Mouse (Mus musculus) adrenal gland, adult 2 months (tissue): ENCODE measurements at regions not wholly inside any gene's neighbourhood (a gene's known extent, or its start where the extent isn't known, plus 50 kb on each side); places are given as distances from the start of the nearest gene placed in this dataset.

Experiments
- DNase-seq: peaks from one replicate; pipeline ENCODE4 v3.0.0; 2021

DNA sequence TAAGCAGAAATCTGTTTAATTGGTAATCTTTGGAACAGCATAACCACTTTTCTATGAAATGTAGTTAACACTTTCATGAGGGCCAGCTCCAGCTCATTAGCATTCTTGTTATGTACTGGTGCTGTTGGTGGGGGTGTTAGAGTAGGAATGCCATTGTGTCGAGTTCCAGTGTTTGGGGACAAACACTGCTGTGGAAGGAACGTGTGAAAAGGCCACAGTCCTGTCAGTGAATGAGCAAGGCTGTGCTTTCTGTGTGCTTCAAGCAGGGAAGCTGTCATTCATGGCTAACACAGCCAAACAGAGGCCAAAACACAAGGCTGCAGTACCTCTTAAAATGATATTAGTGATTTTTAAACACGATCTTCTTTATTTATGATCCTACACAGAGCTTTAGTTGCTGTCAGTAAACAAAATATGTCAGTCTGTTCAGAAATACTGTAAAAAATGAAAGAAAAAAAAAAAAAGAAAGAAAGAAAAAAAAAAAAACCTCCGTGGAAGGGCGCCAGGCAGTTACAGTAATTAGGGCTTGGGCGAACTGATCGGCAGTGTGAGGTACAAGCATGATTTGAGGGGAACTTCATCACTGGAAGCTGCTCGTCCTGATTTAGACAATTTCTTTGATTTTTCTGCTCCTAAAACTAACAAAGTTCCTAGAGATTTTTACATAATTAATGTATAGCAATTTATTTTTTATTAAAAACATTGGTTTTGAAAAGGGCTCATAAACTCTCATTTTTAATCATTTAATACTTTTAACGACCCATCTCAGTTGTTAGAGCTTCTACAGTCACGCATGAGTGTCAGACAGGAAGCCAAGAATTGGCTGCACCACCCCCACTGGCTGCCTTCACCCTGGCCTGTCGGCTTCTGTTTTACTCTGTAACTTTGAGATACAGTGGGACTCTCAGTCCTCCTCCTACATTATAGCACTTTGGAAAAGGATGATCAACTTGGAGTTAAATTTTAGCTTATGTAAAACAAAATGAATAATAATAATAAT is 80.8 kb upstream of the Dnajc24 start:
- DNase-seq = no peak

DNA sequence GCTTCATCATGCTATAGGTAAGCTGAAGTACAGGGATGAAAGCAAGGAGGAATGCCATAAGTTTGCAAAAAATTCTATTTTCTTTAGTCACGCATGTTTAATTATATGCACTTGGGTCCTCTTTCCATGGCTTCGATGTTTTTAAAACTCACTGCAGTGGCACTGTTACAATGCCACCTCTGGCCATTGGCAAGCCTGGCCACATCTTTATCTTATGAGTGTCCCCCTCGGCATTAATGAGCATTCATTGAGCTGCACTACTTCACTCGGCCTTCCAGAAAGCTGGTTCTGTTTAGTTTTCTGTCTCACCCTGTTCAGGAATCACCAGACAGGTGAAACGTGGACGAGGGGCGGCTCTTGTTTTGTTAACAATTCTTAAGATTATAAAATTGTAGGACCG is 79.7 kb upstream of the Dnajc24 start:
- no peak for DNase-seq

DNA sequence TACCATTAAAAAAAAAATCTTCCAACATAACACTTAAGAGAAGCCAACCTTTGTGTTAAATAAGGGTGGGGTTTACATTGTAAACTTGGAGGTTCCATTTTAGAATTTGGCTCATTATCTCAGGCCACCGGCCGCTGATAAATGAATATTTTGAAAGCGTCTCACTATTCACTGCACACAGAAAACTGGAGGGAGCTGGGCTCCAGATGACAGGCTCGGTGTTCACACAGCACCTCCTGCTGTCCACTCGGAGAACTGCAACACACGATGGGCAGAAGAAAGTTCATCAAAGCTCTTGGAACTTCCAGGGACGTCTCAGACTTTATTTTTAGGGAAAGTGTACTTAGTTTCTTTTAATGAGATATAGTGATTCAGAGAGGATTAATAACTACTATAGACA is 78.6 kb upstream of the Dnajc24 start:
- peak; percentile 71 for DNase-seq

DNA sequence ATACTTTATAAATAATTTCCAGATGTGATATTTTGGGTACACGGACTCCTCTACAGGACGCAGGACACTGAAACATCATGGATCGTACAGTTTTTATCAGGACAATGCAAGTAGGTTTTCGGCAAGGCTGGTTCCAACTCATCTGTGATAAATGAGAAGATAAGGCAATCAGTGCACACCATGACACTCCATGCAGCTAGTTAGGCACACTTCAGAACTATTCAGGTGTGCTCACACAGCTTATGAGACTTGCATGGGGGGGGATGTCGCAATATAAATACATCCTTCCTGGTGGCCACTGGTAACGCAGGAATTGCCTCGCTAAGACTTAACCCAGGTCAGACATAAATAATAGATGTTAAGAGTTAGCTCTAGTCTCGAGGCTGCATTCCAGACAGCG is 77.3 kb upstream of the Dnajc24 start:
- no peak for DNase-seq

DNA sequence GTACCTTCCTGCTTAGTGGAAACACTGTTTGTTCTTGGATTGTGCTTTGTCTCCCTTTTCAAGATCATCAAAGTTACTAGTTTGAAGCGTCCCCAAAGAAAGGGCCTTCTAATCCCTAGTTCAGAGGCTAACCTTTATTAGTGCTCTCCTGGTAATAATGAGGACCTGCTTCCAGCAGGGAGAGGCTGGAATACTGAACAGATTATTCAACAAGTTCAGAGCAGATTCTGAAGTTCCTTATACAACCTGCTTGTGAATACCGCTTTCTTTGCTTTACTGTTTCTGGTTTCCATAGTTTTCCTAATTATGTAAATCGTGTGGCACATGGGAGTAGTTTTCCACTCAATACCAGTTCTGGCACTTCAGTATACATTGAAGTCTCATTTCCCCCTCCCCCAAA is 75.2 kb upstream of the Dnajc24 start:
- no peak for DNase-seq

DNA sequence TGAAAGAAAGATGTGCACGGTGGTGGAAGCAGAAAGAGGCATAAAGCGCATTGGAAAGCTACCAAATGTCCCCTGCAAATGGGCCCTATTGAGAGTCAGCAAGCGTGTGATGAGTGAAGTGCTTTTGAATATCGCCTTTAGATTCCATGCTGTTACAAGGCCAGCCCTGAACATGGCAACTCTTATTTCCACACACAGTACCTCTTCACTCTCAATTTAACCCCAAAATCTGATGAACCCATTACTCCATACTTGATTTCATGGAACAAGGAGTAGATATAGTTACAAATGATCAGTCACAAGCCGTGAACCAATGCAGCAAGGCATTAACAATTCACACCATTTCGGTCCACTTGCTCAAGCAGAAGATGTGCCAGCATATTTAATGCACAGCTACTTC is 71.1 kb upstream of the Dnajc24 start:
- no peak for DNase-seq

DNA sequence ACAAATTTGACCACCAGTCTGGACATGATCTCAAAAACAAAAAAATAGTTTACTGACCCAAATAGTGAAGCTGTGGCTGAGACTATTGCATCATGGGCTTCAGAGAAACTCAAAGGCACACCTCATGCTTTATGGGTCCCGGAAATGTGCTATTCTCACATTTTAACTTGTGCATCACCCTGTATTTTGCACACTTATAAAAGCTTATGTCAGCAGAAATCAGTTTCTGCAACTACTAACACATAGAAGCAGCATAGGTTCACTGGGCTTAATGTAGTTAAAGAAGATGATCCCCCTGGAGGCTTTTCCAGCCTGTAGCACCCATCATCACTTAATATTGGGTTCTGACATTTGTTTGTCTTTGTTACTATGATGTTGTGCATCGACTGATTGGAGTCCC is 61.0 kb upstream of the Dnajc24 start:
- DNase-seq = no peak
